Mouse (Mus musculus) T-helper 17 cell (primary cell): Measurements from ENCODE around the gene B3gnt3.
"Not testable (repeated sequence)": the region's sequence is repeated elsewhere in the genome, so short reads cannot be mapped to it uniquely, and the experiment has no call there.

Experiments
- in situ Hi-C, 2 experiments: fragments of 300-600 bp; cut with MboI, MseI; formaldehyde crosslinking; loops; 1 replicate in 1 of 2; 2 replicates in 1 of 2; pipeline ENCODE4 v1.15.1; 2025; ENCODE audit warnings: high pct_unique_total_duplicates in 2 of 2

B3gnt3 gene

GRCm38 (mm10) chr8:71715531-71715930, 13.9 kb upstream of the B3gnt3 start:
- in situ Hi-C loops, result no loop called here

GRCm38 (mm10) chr8:71711574-71711973, 10.0 kb upstream of the B3gnt3 start:
- in situ Hi-C loops, result no loop called here

- in situ Hi-C loops, result no loop called here
These were observed 8.3 kb upstream of the B3gnt3 start for GRCm38 (mm10) chr8:71709800-71710446.

GRCm38 (mm10) chr8:71709134-71709799, 7.7 kb upstream of the B3gnt3 start:
- in situ Hi-C loops, result no loop called here

GRCm38 (mm10) chr8:71707874-71708273, 6.3 kb upstream of the B3gnt3 start:
- in situ Hi-C loops, result no loop called here

GRCm38 (mm10) chr8:71703400-71703799, 1.8 kb upstream of the B3gnt3 start:
- in situ Hi-C loops, result not testable (repeated sequence)

- in situ Hi-C loops, result no loop called here
These were observed 1.3 kb upstream of the B3gnt3 start for GRCm38 (mm10) chr8:71702923-71703322.

GRCm38 (mm10) chr8:71702087-71702432, 471 bp upstream of the B3gnt3 start:
- in situ Hi-C loops, result no loop called here

GRCm38 (mm10) chr8:71700493-71701269, 908 bp downstream of the B3gnt3 start:
- in situ Hi-C loops, result no loop called here

GRCm38 (mm10) chr8:71695456-71695855, 6.1 kb downstream of the B3gnt3 start:
- in situ Hi-C loops, result not testable (repeated sequence)

- in situ Hi-C loops, result no loop called here
These were observed 8.2 kb downstream of the B3gnt3 start for GRCm38 (mm10) chr8:71693166-71694041.

GRCm38 (mm10) chr8:71692509-71692908, 9.1 kb downstream of the B3gnt3 start:
- in situ Hi-C loops, result no loop called here

GRCm38 (mm10) chr8:71689028-71689427, 12.6 kb downstream of the B3gnt3 start, which contains the start of gene Insl3:
TSS of gene Insl3 (plus strand) at chr8:71689214.
- in situ Hi-C loops, result no loop called here

GRCm38 (mm10) chr8:71687616-71688015, 14.0 kb downstream of the B3gnt3 start:
- in situ Hi-C loops, result no loop called here

- in situ Hi-C loops, result no loop called here
These were observed 15.3 kb downstream of the B3gnt3 start for GRCm38 (mm10) chr8:71686143-71686734.

- in situ Hi-C loops, result no loop called here
These were observed 16.0 kb downstream of the B3gnt3 start for GRCm38 (mm10) chr8:71685573-71685972.

- in situ Hi-C loops, result no loop called here
These were observed 16.9 kb downstream of the B3gnt3 start for GRCm38 (mm10) chr8:71684701-71685100.

- in situ Hi-C loops, result no loop called here
These were observed 18.8 kb downstream of the B3gnt3 start for GRCm38 (mm10) chr8:71682832-71683231.

- in situ Hi-C loops, result no loop called here
These were observed 20.1 kb downstream of the B3gnt3 start for GRCm38 (mm10) chr8:71681369-71681915.

GRCm38 (mm10) chr8:71680471-71680870, 21.1 kb downstream of the B3gnt3 start:
- in situ Hi-C loops, result no loop called here
